25 mouse cellular contexts compared by ENCODE assay signal in the genomic region with DNA sequence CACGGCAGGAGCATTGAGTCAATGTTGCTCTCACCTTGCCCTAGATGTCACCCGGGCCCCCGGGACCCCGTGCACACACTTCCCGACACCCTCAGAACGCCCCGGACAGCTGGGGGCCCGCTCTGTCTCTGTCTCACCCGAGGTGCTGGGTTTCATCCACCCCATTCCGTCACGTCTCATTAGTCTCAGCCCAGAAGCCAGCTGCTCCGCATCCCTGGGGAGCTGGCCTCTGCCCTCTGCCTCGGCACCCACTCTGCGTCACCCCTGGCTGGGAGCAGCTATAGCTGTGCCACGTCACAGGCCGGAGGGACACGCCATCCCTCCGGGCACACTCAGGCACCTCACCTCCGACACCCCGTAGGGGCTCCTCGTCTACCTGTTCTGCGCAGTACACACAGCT. TPM values are rescaled to one million over a fixed set of nuclear protein-coding genes. Genes with fewer than 3 reads are reported as not detected.
DNase-seq lines count a peak whose midpoint lies in the region; ATAC-seq and TF ChIP-seq lines count a peak whose summit lies in the region.
"Had no signal": no experiment of that assay in that cellular context is flagged by ENCODE, and none has a peak within 500 bp of the region (broad histone marks: within the 10 kb centered on the region; RNA-seq: fewer than 3 reads in every experiment).

No protein-coding gene starts in this region.

- peak overlapping the region; percentile 22 for H3K27ac ChIP-seq in forebrain, embryonic 10.5 days
- no peak overlapping the region for H3K27ac ChIP-seq in forebrain, embryonic 11.5 days (ENCODE audit: low read depth, low read length)
- H3K27ac ChIP-seq in layer of hippocampus, adult 2 months = peak overlapping the region; percentile 55
- H3K27ac ChIP-seq in hindbrain, embryonic 13.5 days = peak overlapping the region; percentile 60
- H3K27ac ChIP-seq: intestine, embryonic 15.5 days had no signal

- ATAC-seq in forebrain, embryonic 11.5 days (replicated peaks; ENCODE audit: low FRiP score) = no peak
- ATAC-seq in hindbrain, embryonic 13.5 days (ENCODE audit: low FRiP score) = no peak
- ATAC-seq: intestine, embryonic 15.5 days; liver, postnatal 0 days had no signal

- no peak overlapping the region for H3K4me3 ChIP-seq in forebrain, embryonic 10.5 days
- H3K4me3 ChIP-seq in forebrain, embryonic 11.5 days (ENCODE audit: low read depth, low read length) = no peak overlapping the region
- no peak overlapping the region for H3K4me3 ChIP-seq in layer of hippocampus, adult 2 months
- no peak overlapping the region for H3K4me3 ChIP-seq in hindbrain, embryonic 13.5 days
- H3K4me3 ChIP-seq: erythroblast, embryonic 14.5 days; intestine, embryonic 15.5 days; limb, embryonic 10.5 days had no signal

- no peaks in the 10 kb centered on the region for H3K9me3 ChIP-seq in forebrain, embryonic 10.5 days
- no peaks in the 10 kb centered on the region for H3K9me3 ChIP-seq in forebrain, embryonic 11.5 days (ENCODE audit: control insufficient read depth, low read length)
- no peaks in the 10 kb centered on the region for H3K9me3 ChIP-seq in hindbrain, embryonic 13.5 days
- H3K9me3 ChIP-seq: intestine, embryonic 15.5 days; limb, embryonic 10.5 days had no signal

- H3K36me3 ChIP-seq in forebrain, embryonic 10.5 days (replicated peaks) = no peaks in the 10 kb centered on the region
- no peaks in the 10 kb centered on the region for H3K36me3 ChIP-seq in forebrain, embryonic 11.5 days (ENCODE audit: control insufficient read depth, insufficient read depth, low read length)
- no peaks in the 10 kb centered on the region for H3K36me3 ChIP-seq in hindbrain, embryonic 13.5 days
- H3K36me3 ChIP-seq: intestine, embryonic 15.5 days; limb, embryonic 10.5 days had no signal

- DNase-seq in forebrain, embryonic 10.5 days (ENCODE audit: extremely low spot score, low spot score) = no peak
- DNase-seq in forebrain, embryonic 11.5 days (ENCODE audit: low spot score) = no peak
- DNase-seq in layer of hippocampus, adult 2 months (ENCODE audit: low spot score in 2 of 2) = no peak
- no peak for DNase-seq in layer of hippocampus, adult 8-10 months (ENCODE audit: low spot score in 2 of 2)
- DNase-seq in retina, postnatal 1 day = peak; percentile 83
- no peak for DNase-seq in thymus, postnatal 25 days
- DNase-seq: adrenal gland, postnatal 36 days; cerebellum, adult 18-20 months; cerebellum, postnatal 36 days; gastrocnemius, postnatal 14 days; heart, adult 18-20 months; heart, postnatal 4 days; kidney, adult 9 months; kidney, postnatal 36 days; liver, postnatal 0 days; lung, postnatal 10 days; thymus, adult 2 months had no signal

- H3K27me3 ChIP-seq in forebrain, embryonic 10.5 days (ENCODE audit: poor library complexity, severe bottlenecking) = peaks cover 92% of the 10 kb centered on the region
- no peaks in the 10 kb centered on the region for H3K27me3 ChIP-seq in forebrain, embryonic 11.5 days (ENCODE audit: control insufficient read depth, insufficient read depth, low read length)
- peaks cover 11% of the 10 kb centered on the region; the same call in 1 of the 2 replicates for H3K27me3 ChIP-seq in hindbrain, embryonic 13.5 days

- H3K9ac ChIP-seq in forebrain, embryonic 11.5 days (ENCODE audit: low read length) = no peak overlapping the region
- peak overlapping the region; percentile 49 for H3K9ac ChIP-seq in hindbrain, embryonic 13.5 days
- H3K9ac ChIP-seq: intestine, embryonic 15.5 days; liver, postnatal 0 days had no signal

- 79% methylated on average over 22 of the region's 22 CpGs for WGBS in forebrain, embryonic 10.5 days
- 77% methylated on average over 22 of the region's 22 CpGs for WGBS in forebrain, embryonic 11.5 days
- 44% methylated on average over 22 of the region's 22 CpGs for WGBS in hindbrain, embryonic 13.5 days

- TF ChIP-seq CTCF in layer of hippocampus, adult 2 months (conservative IDR thresholded peaks at IDR 0.05) = no peak

- peaks cover 72% of the 10 kb centered on the region for H3K4me1 ChIP-seq in forebrain, embryonic 10.5 days
- peaks cover 16% of the 10 kb centered on the region for H3K4me1 ChIP-seq in forebrain, embryonic 11.5 days (replicated peaks; ENCODE audit: control insufficient read depth, insufficient read depth, low read length)
- peaks cover 89% of the 10 kb centered on the region for H3K4me1 ChIP-seq in hindbrain, embryonic 13.5 days (replicated peaks)

- H3K4me2 ChIP-seq in forebrain, embryonic 11.5 days (ENCODE audit: low read depth, low read length, severe bottlenecking) = no peak overlapping the region
- H3K4me2 ChIP-seq in hindbrain, embryonic 13.5 days = no peak overlapping the region
- H3K4me2 ChIP-seq: intestine, embryonic 15.5 days had no signal

RNA-seq across cellular contexts. Expression of a gene that starts 38.3 kb away (rescaled TPM):
- 0.05 and 0.15 TPM in 2 replicates for polyA plus RNA-seq in forebrain, embryonic 10.5 days (2016; fragmentation: Nextera tagmentation; extraction: Ambion mirVana)
- 0.08 and 0.20 TPM in 2 replicates for polyA plus RNA-seq in forebrain, embryonic 11.5 days (2014; fragmentation: Nextera tagmentation; extraction: Ambion mirVana)
- 100 to 1,000 TPM; 202 to 204 TPM for total RNA-seq in layer of hippocampus, adult 2 months (2021)
- total RNA-seq in layer of hippocampus, adult 8-10 months (2022) = 100 to 1,000 TPM; 176 to 224 (median 201) TPM
- polyA plus RNA-seq in hindbrain, embryonic 13.5 days (2015; fragmentation: Nextera tagmentation; extraction: Ambion mirVana) = 4.6 and 5.0 TPM in 2 replicates
- total RNA-seq: CH12.LX; liver, adult 2 months had no signal
- polyA plus RNA-seq: embryonic facial prominence, embryonic 11.5 days; heart, embryonic 14.5 days; limb, embryonic 10.5 days; liver, adult 2 months; liver, postnatal 0 days had no signal
